Comparison of ENCODE assay signal across 8 mouse cellular contexts in the genomic region with DNA sequence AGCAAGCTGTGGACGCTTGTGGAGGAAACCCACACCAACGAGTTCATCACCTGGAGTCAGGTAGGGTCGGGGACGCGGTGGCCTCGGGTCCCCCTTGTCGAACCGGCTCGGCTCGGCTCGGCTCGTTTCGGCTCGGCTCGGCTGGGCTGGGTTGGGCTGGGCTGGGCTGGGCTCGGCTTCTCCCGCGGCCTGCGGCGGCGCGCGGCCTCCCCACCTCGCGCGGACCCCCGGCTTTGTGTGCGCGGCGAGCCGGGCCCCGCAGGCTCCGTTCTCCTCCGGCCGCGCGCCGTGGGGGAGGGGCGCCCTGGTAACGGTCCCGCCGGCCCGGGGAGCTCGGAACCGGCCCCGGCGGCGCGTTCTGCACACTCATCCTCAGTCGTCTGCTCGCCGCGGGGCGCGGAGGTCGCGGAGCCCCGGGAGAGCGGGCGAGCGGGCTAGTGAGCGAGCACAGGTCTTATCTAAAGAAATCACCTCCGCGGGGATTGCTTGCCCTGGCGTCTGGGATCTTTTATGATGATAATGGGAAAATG. TPM values are rescaled to one million over a fixed set of nuclear protein-coding genes. Genes with fewer than 3 reads are reported as not detected.
DNase-seq lines count a peak whose midpoint lies in the region; ATAC-seq and TF ChIP-seq lines count a peak whose summit lies in the region.

No protein-coding gene starts in this region.

- DNase-seq in kidney, adult 11 months = no peak
- DNase-seq in ES-CJ7 (ENCODE audit: low read depth, low spot score) = peak; percentile 33
- peak; percentile 64 for DNase-seq in limb, embryonic 14.5 days (ENCODE audit: low spot score)
- DNase-seq in thymus, postnatal 10 days (ENCODE audit: low spot score in 2 of 2) = no peak

- peak overlapping the region; percentile 58 for H3K4me2 ChIP-seq in kidney, embryonic 14.5 days (replicated peaks; ENCODE audit: low read depth, low read length)
- H3K4me2 ChIP-seq in limb, embryonic 14.5 days (replicated peaks; ENCODE audit: low read depth, low read length, severe bottlenecking) = peak overlapping the region; percentile 61
- peak overlapping the region; percentile 72 for H3K4me2 ChIP-seq in midbrain, embryonic 13.5 days (replicated peaks)

- 0% methylated on average over 37 of the region's 65 CpGs for WGBS in kidney, embryonic 14.5 days
- WGBS in limb, embryonic 14.5 days = under 1% methylated on average over 43 of the region's 65 CpGs
- under 1% methylated on average over 43 of the region's 65 CpGs for WGBS in midbrain, embryonic 13.5 days

- peak overlapping the region; percentile 75 for H3K4me3 ChIP-seq in kidney, embryonic 14.5 days (ENCODE audit: low read length)
- H3K4me3 ChIP-seq in brown adipose tissue, adult 24 weeks (ENCODE audit: insufficient read depth, low read depth, low read length) = peak overlapping the region; percentile 98
- peak overlapping the region; percentile 88 for H3K4me3 ChIP-seq in limb, embryonic 14.5 days (replicated peaks; ENCODE audit: low read length)
- H3K4me3 ChIP-seq in midbrain, embryonic 13.5 days (replicated peaks) = peak overlapping the region; percentile 96

- H3K9me3 ChIP-seq in kidney, embryonic 14.5 days (ENCODE audit: control insufficient read depth, low read length) = no peaks in the 10 kb centered on the region
- H3K9me3 ChIP-seq in limb, embryonic 14.5 days (ENCODE audit: control insufficient read depth, low read length) = no peaks in the 10 kb centered on the region
- H3K9me3 ChIP-seq in midbrain, embryonic 13.5 days = no peaks in the 10 kb centered on the region

- TF ChIP-seq POLR2A in limb, embryonic 14.5 days (IDR thresholded peaks at IDR 0.05; ENCODE audit: borderline replicate concordance, extremely low read depth, insufficient read depth, insufficient read length) = no peak

- peak; percentile 89 for ATAC-seq in kidney, embryonic 14.5 days (ENCODE audit: low FRiP score, low TSS enrichment)
- peak; percentile 26 for ATAC-seq in granulocyte monocyte progenitor cell, adult 5-6 weeks (replicated peaks; ENCODE audit: poor library complexity, severe bottlenecking)
- ATAC-seq in limb, embryonic 14.5 days (ENCODE audit: low FRiP score, low read depth) = peak; percentile 85
- ATAC-seq in midbrain, embryonic 13.5 days = peak; percentile 88

- H3K27ac ChIP-seq in kidney, embryonic 14.5 days (ENCODE audit: low read depth, low read length) = peak overlapping the region; percentile 94
- peak overlapping the region; percentile 46; the same call in 1 of the 2 replicates for H3K27ac ChIP-seq in brown adipose tissue, adult 24 weeks (replicated peaks; ENCODE audit: low read depth, low read length)
- peak overlapping the region; percentile 98 for H3K27ac ChIP-seq in limb, embryonic 14.5 days (replicated peaks; ENCODE audit: low read depth, low read length)
- peak overlapping the region; percentile 99 for H3K27ac ChIP-seq in midbrain, embryonic 13.5 days

- H3K4me1 ChIP-seq in kidney, embryonic 14.5 days (ENCODE audit: control insufficient read depth, insufficient read depth, low read length) = peaks cover 10% of the 10 kb centered on the region
- H3K4me1 ChIP-seq in brown adipose tissue, adult 24 weeks (ENCODE audit: control insufficient read depth, insufficient read depth, insufficient read length, low read length) = peaks cover 3% of the 10 kb centered on the region; the same call in 1 of the 2 replicates
- H3K4me1 ChIP-seq in limb, embryonic 14.5 days (ENCODE audit: control insufficient read depth, insufficient read depth, low read length) = peaks cover 9% of the 10 kb centered on the region
- H3K4me1 ChIP-seq in midbrain, embryonic 13.5 days (replicated peaks) = peaks cover 32% of the 10 kb centered on the region

- no peaks in the 10 kb centered on the region for H3K36me3 ChIP-seq in kidney, embryonic 14.5 days (ENCODE audit: control insufficient read depth, insufficient read depth, low read length)
- no peaks in the 10 kb centered on the region for H3K36me3 ChIP-seq in limb, embryonic 14.5 days (ENCODE audit: control insufficient read depth, insufficient read depth, low read length)
- 0 out of 2 replicates have a peak, but pooled peaks cover 5% of the 10 kb centered on the region for H3K36me3 ChIP-seq in midbrain, embryonic 13.5 days

- H3K27me3 ChIP-seq in kidney, embryonic 14.5 days (ENCODE audit: control insufficient read depth, insufficient read depth, low read length) = no peaks in the 10 kb centered on the region
- H3K27me3 ChIP-seq in limb, embryonic 14.5 days (ENCODE audit: control insufficient read depth, insufficient read depth, low read length) = no peaks in the 10 kb centered on the region
- no peaks in the 10 kb centered on the region for H3K27me3 ChIP-seq in midbrain, embryonic 13.5 days

- H3K9ac ChIP-seq in kidney, embryonic 14.5 days (ENCODE audit: low read depth, low read length) = peak overlapping the region; percentile 90
- peak overlapping the region; percentile 97 for H3K9ac ChIP-seq in limb, embryonic 14.5 days (ENCODE audit: low read depth, low read length, severe bottlenecking)
- H3K9ac ChIP-seq in midbrain, embryonic 13.5 days (replicated peaks) = peak overlapping the region; percentile 95

RNA-seq across cellular contexts. Expression of a gene that starts 0.4 kb away (rescaled TPM):
- polyA plus RNA-seq in kidney, embryonic 14.5 days (2014; fragmentation: Nextera tagmentation; extraction: Ambion mirVana) = 35.0 and 42.8 TPM in 2 replicates
- polyA plus RNA-seq in brown adipose tissue, adult 24 weeks (2012; ENCODE audit: insufficient read depth, insufficient read length, missing spikeins) = 8.1 and 9.8 TPM in 2 replicates
- 12.5 and 15.0 TPM in 2 replicates for total RNA-seq in granulocyte monocyte progenitor cell, adult 5-6 weeks (2014; fragmentation: Nextera tagmentation)
- total RNA-seq in granulocyte monocyte progenitor cell, adult 5-6 weeks (2017) = 22.1 and 30.4 TPM in 2 replicates
- 22.0 and 23.4 TPM in 2 replicates for polyA plus RNA-seq in limb, embryonic 14.5 days (2012; rRNA removed)
- polyA plus RNA-seq in limb, embryonic 14.5 days (2014; fragmentation: Nextera tagmentation; extraction: Ambion mirVana) = 29.8 and 31.0 TPM in 2 replicates
- 86.4 and 100 TPM in 2 replicates for polyA plus RNA-seq in midbrain, embryonic 13.5 days (2015; fragmentation: Nextera tagmentation; extraction: Ambion mirVana)

RNA-seq across cellular contexts. Expression of a gene that starts 45.7 kb away (rescaled TPM):
- polyA plus RNA-seq in kidney, embryonic 14.5 days (2014; fragmentation: Nextera tagmentation; extraction: Ambion mirVana) = 124 and 154 TPM in 2 replicates
- polyA plus RNA-seq in brown adipose tissue, adult 24 weeks (2012; ENCODE audit: insufficient read depth, insufficient read length, missing spikeins) = 167 and 190 TPM in 2 replicates
- 46.8 and 47.3 TPM in 2 replicates for total RNA-seq in granulocyte monocyte progenitor cell, adult 5-6 weeks (2014; fragmentation: Nextera tagmentation)
- 93.0 and 99.7 TPM in 2 replicates for total RNA-seq in granulocyte monocyte progenitor cell, adult 5-6 weeks (2017)
- polyA plus RNA-seq in limb, embryonic 14.5 days (2012; rRNA removed) = 113 and 114 TPM in 2 replicates
- 160 and 170 TPM in 2 replicates for polyA plus RNA-seq in limb, embryonic 14.5 days (2014; fragmentation: Nextera tagmentation; extraction: Ambion mirVana)
- polyA plus RNA-seq in midbrain, embryonic 13.5 days (2015; fragmentation: Nextera tagmentation; extraction: Ambion mirVana) = 339 and 384 TPM in 2 replicates

Comparison
In these comparisons a context has a peak if more than half of its experiments do, and no peak if none do; other contexts are left out.
1. ATAC-seq: peak in every context shown above with its lines; median percentile 89 in kidney, embryonic 14.5 days; 88 in midbrain, embryonic 13.5 days; 85 in limb, embryonic 14.5 days; 26 in granulocyte monocyte progenitor cell, adult 5-6 weeks.
2. H3K27ac ChIP-seq: peak in every context shown above with its lines; median percentile 99 in midbrain, embryonic 13.5 days; 98 in limb, embryonic 14.5 days; 94 in kidney, embryonic 14.5 days; 46 in brown adipose tissue, adult 24 weeks.
3. DNase-seq: peak in ES-CJ7 (single experiment) and limb, embryonic 14.5 days (single experiment); none in kidney, adult 11 months (single experiment) and thymus, postnatal 10 days (0 of 2).
4. Peak in every context shown above with its lines, with median percentiles within 50 percentile points of each other: H3K4me2 ChIP-seq, H3K4me3 ChIP-seq and H3K9ac ChIP-seq.